Mouse (Mus musculus): ENCODE results near the gene Rab11a. TPM values are rescaled to one million over a fixed set of nuclear protein-coding genes. Genes with fewer than 3 reads are reported as not detected.
"Not testable (repeated sequence)": the region's sequence is repeated elsewhere in the genome, so short reads cannot be mapped to it uniquely, and the experiment has no call there.

The Rab11a gene
- total RNA-seq, 2 experiments from 2014 or later = 218 to 290 TPM

GRCm38 (mm10) chr9:64697006-64697405 is 40.6 kb downstream of the Rab11a start:
- DNase-seq (ENCODE audit: low spot score in 2 of 2) = no peak

- no peak for DNase-seq (ENCODE audit: low spot score in 2 of 2)
Measured at GRCm38 (mm10) chr9:64696404-64696803, 41.2 kb downstream of the Rab11a start.

GRCm38 (mm10) chr9:64695266-64695665 is 42.3 kb downstream of the Rab11a start:
- DNase-seq (ENCODE audit: low spot score in 2 of 2) = no peak

- DNase-seq (ENCODE audit: low spot score in 2 of 2) = no peak
Measured at GRCm38 (mm10) chr9:64693094-64693493, 44.5 kb downstream of the Rab11a start.

- DNase-seq (ENCODE audit: low spot score in 2 of 2) = peak; percentile 34
Measured at GRCm38 (mm10) chr9:64691176-64691575, 46.4 kb downstream of the Rab11a start.

GRCm38 (mm10) chr9:64690771-64691170 is 46.8 kb downstream of the Rab11a start:
- DNase-seq (ENCODE audit: low spot score in 2 of 2) = no peak

- no peak for DNase-seq (ENCODE audit: low spot score in 2 of 2)
Measured at GRCm38 (mm10) chr9:64688015-64688394, 49.6 kb downstream of the Rab11a start.

GRCm38 (mm10) chr9:64687122-64688014 is 50.2 kb downstream of the Rab11a start:
- no peak for DNase-seq (ENCODE audit: low spot score in 2 of 2)

GRCm38 (mm10) chr9:64671341-64672319 is 65.9 kb downstream of the Rab11a start:
- DNase-seq (ENCODE audit: low spot score in 2 of 2) = not testable (repeated sequence)

GRCm38 (mm10) chr9:64668001-64668400 is 69.6 kb downstream of the Rab11a start:
- no peak for DNase-seq (ENCODE audit: low spot score in 2 of 2)

GRCm38 (mm10) chr9:64667513-64667912 is 70.0 kb downstream of the Rab11a start:
- DNase-seq (ENCODE audit: low spot score in 2 of 2) = no peak

- peak in 1 of 2 experiments; percentile 31 for DNase-seq (ENCODE audit: low spot score in 2 of 2)
Measured at GRCm38 (mm10) chr9:64666549-64666948, 71.0 kb downstream of the Rab11a start.

Small RNA genes within 50 kb of the gene (microRNA-seq; reads per million reads assigned to microRNA genes)
- 0 reads per million in 2 experiments for gene Gm47308 (ENCODE audit: borderline number of aligned reads in 2 of 2)

Other genes with a start within 250 kb of the Rab11a start
- 10 to 100 TPM; 15.9 to 18.9 TPM for gene Dennd4a, start 73.6 kb upstream of the Rab11a start, total RNA-seq (2021)
- not detected for gene Slc24a1, start 213.8 kb upstream of the Rab11a start, total RNA-seq (2021)
- gene Ints14, start 223.1 kb upstream of the Rab11a start, total RNA-seq (2021) = 10 to 100 TPM; 22.3 to 23.5 TPM